Mouse (Mus musculus): ENCODE results near the gene Pde6g. TPM values are rescaled to one million over a fixed set of nuclear protein-coding genes. Genes with fewer than 3 reads are reported as not detected.

Pde6g gene
- polyA plus RNA-seq, 1 experiment: 1.0 TPM

- Histone ChIP-seq H3K27ac (ENCODE audit: insufficient read depth, low read length) (no peak overlapping the region), H3K36me3 (ENCODE audit: control insufficient read depth, insufficient read depth, low read length, poor library complexity, severe bottlenecking) (no peaks in the 10 kb centered on the region), H3K27me3 (ENCODE audit: control insufficient read depth, insufficient read depth, low read length, poor library complexity, severe bottlenecking) (no peaks in the 10 kb centered on the region), H3K9ac (ENCODE audit: low read depth, poor library complexity, severe bottlenecking) (no peak overlapping the region), H3K4me3 (ENCODE audit: low read depth, low read length) (no peak overlapping the region), H3K9me3 (replicated peaks; ENCODE audit: control insufficient read depth, insufficient read depth, low read length, poor library complexity, severe bottlenecking) (no peaks in the 10 kb centered on the region), H3K4me1 (ENCODE audit: control insufficient read depth, insufficient read depth, low read length) (no peaks in the 10 kb centered on the region)
- no peak for TF ChIP-seq CTCF (IDR thresholded peaks at IDR 0.05; ENCODE audit: low read depth, low read length)
- TF ChIP-seq EP300 (IDR thresholded peaks at IDR 0.05; ENCODE audit: insufficient read depth, low read depth, low read length): no peak
- TF ChIP-seq POLR2A (IDR thresholded peaks at IDR 0.05; ENCODE audit: insufficient read depth, low read length): no peak
Measured at GRCm38 (mm10) chr11:120455413-120455812, 2.1 kb upstream of the Pde6g start.

- Histone ChIP-seq H3K27me3 (ENCODE audit: control insufficient read depth, insufficient read depth, low read length, poor library complexity, severe bottlenecking) (no peaks in the 10 kb centered on the region), H3K4me3 (ENCODE audit: low read depth, low read length) (no peak overlapping the region), H3K4me1 (ENCODE audit: control insufficient read depth, insufficient read depth, low read length) (no peaks in the 10 kb centered on the region), H3K27ac (ENCODE audit: insufficient read depth, low read length) (no peak overlapping the region), H3K9ac (ENCODE audit: low read depth, poor library complexity, severe bottlenecking) (no peak overlapping the region), H3K36me3 (ENCODE audit: control insufficient read depth, insufficient read depth, low read length, poor library complexity, severe bottlenecking) (no peaks in the 10 kb centered on the region), H3K9me3 (replicated peaks; ENCODE audit: control insufficient read depth, insufficient read depth, low read length, poor library complexity, severe bottlenecking) (no peaks in the 10 kb centered on the region)
- TF ChIP-seq CTCF (IDR thresholded peaks at IDR 0.05; ENCODE audit: low read depth, low read length) (no peak), EP300 (IDR thresholded peaks at IDR 0.05; ENCODE audit: insufficient read depth, low read depth, low read length) (no peak), POLR2A (IDR thresholded peaks at IDR 0.05; ENCODE audit: insufficient read depth, low read length) (no peak)
Measured at GRCm38 (mm10) chr11:120454965-120455364, 1.7 kb upstream of the Pde6g start.

GRCm38 (mm10) chr11:120452246-120452645 lies 1.1 kb downstream of the Pde6g start:
- Histone ChIP-seq H3K36me3 (ENCODE audit: control insufficient read depth, insufficient read depth, low read length, poor library complexity, severe bottlenecking) (no peaks in the 10 kb centered on the region), H3K9ac (ENCODE audit: low read depth, poor library complexity, severe bottlenecking) (no peak overlapping the region), H3K4me3 (ENCODE audit: low read depth, low read length) (no peak overlapping the region), H3K4me1 (ENCODE audit: control insufficient read depth, insufficient read depth, low read length) (no peaks in the 10 kb centered on the region), H3K27ac (ENCODE audit: insufficient read depth, low read length) (no peak overlapping the region), H3K27me3 (ENCODE audit: control insufficient read depth, insufficient read depth, low read length, poor library complexity, severe bottlenecking) (no peaks in the 10 kb centered on the region), H3K9me3 (replicated peaks; ENCODE audit: control insufficient read depth, insufficient read depth, low read length, poor library complexity, severe bottlenecking) (no peaks in the 10 kb centered on the region)
- TF ChIP-seq CTCF (IDR thresholded peaks at IDR 0.05; ENCODE audit: low read depth, low read length): no peak
- TF ChIP-seq EP300 (IDR thresholded peaks at IDR 0.05; ENCODE audit: insufficient read depth, low read depth, low read length): no peak
- no peak for TF ChIP-seq POLR2A (IDR thresholded peaks at IDR 0.05; ENCODE audit: insufficient read depth, low read length)

GRCm38 (mm10) chr11:120447179-120447578 lies 6.1 kb downstream of the Pde6g start:
- H3K27me3 ChIP-seq (ENCODE audit: control insufficient read depth, insufficient read depth, low read length, poor library complexity, severe bottlenecking): no peaks in the 10 kb centered on the region
- TF ChIP-seq CTCF (IDR thresholded peaks at IDR 0.05; ENCODE audit: low read depth, low read length) (no peak), POLR2A (IDR thresholded peaks at IDR 0.05; ENCODE audit: insufficient read depth, low read length) (no peak), EP300 (IDR thresholded peaks at IDR 0.05; ENCODE audit: insufficient read depth, low read depth, low read length) (no peak)

GRCm38 (mm10) chr11:120445475-120445874 lies 7.8 kb downstream of the Pde6g start:
- Histone ChIP-seq H3K4me3 (ENCODE audit: low read depth, low read length) (no peak overlapping the region), H3K9me3 (replicated peaks; ENCODE audit: control insufficient read depth, insufficient read depth, low read length, poor library complexity, severe bottlenecking) (no peaks in the 10 kb centered on the region), H3K4me1 (ENCODE audit: control insufficient read depth, insufficient read depth, low read length) (no peaks in the 10 kb centered on the region), H3K27me3 (ENCODE audit: control insufficient read depth, insufficient read depth, low read length, poor library complexity, severe bottlenecking) (no peaks in the 10 kb centered on the region), H3K36me3 (ENCODE audit: control insufficient read depth, insufficient read depth, low read length, poor library complexity, severe bottlenecking) (no peaks in the 10 kb centered on the region), H3K27ac (ENCODE audit: insufficient read depth, low read length) (no peak overlapping the region), H3K9ac (ENCODE audit: low read depth, poor library complexity, severe bottlenecking) (no peak overlapping the region)
- TF ChIP-seq POLR2A (IDR thresholded peaks at IDR 0.05; ENCODE audit: insufficient read depth, low read length): no peak
- no peak for TF ChIP-seq CTCF (IDR thresholded peaks at IDR 0.05; ENCODE audit: low read depth, low read length)
- TF ChIP-seq EP300 (IDR thresholded peaks at IDR 0.05; ENCODE audit: insufficient read depth, low read depth, low read length): no peak

More at GRCm38 (mm10) chr11:120447179-120447578, 6.1 kb downstream of the Pde6g start:
- no peaks in the 10 kb centered on the region for H3K9me3 ChIP-seq (replicated peaks; ENCODE audit: control insufficient read depth, insufficient read depth, low read length, poor library complexity, severe bottlenecking)
- no peak overlapping the region for H3K27ac ChIP-seq (ENCODE audit: insufficient read depth, low read length)
- H3K36me3 ChIP-seq (ENCODE audit: control insufficient read depth, insufficient read depth, low read length, poor library complexity, severe bottlenecking): no peaks in the 10 kb centered on the region
- H3K9ac ChIP-seq (ENCODE audit: low read depth, poor library complexity, severe bottlenecking): no peak overlapping the region
- H3K4me3 ChIP-seq (ENCODE audit: low read depth, low read length): no peak overlapping the region
- no peaks in the 10 kb centered on the region for H3K4me1 ChIP-seq (ENCODE audit: control insufficient read depth, insufficient read depth, low read length)

- Histone ChIP-seq H3K9me3 (replicated peaks; ENCODE audit: control insufficient read depth, insufficient read depth, low read length, poor library complexity, severe bottlenecking) (no peaks in the 10 kb centered on the region), H3K27ac (ENCODE audit: insufficient read depth, low read length) (no peak overlapping the region), H3K4me3 (ENCODE audit: low read depth, low read length) (no peak overlapping the region), H3K4me1 (ENCODE audit: control insufficient read depth, insufficient read depth, low read length) (no peaks in the 10 kb centered on the region), H3K36me3 (ENCODE audit: control insufficient read depth, insufficient read depth, low read length, poor library complexity, severe bottlenecking) (no peaks in the 10 kb centered on the region), H3K9ac (ENCODE audit: low read depth, poor library complexity, severe bottlenecking) (no peak overlapping the region), H3K27me3 (ENCODE audit: control insufficient read depth, insufficient read depth, low read length, poor library complexity, severe bottlenecking) (no peaks in the 10 kb centered on the region)
- no peak for TF ChIP-seq CTCF (IDR thresholded peaks at IDR 0.05; ENCODE audit: low read depth, low read length)
- no peak for TF ChIP-seq EP300 (IDR thresholded peaks at IDR 0.05; ENCODE audit: insufficient read depth, low read depth, low read length)
- no peak for TF ChIP-seq POLR2A (IDR thresholded peaks at IDR 0.05; ENCODE audit: insufficient read depth, low read length)
Measured at GRCm38 (mm10) chr11:120444106-120444505, 9.2 kb downstream of the Pde6g start.

All from ES-Bruce4 (cell line).